Mouse (Mus musculus): ENCODE results near the gene Hnrnph3. TPM values are rescaled to one million over a fixed set of nuclear protein-coding genes. Genes with fewer than 3 reads are reported as not detected.

Gene Hnrnph3
- total RNA-seq, 1 experiment from 2014 or later, result 49.2 TPM

GRCm38 (mm10) chr10:63032956-63033355 lies 8.9 kb upstream of the Hnrnph3 start:
- no peak for DNase-seq

DNA sequence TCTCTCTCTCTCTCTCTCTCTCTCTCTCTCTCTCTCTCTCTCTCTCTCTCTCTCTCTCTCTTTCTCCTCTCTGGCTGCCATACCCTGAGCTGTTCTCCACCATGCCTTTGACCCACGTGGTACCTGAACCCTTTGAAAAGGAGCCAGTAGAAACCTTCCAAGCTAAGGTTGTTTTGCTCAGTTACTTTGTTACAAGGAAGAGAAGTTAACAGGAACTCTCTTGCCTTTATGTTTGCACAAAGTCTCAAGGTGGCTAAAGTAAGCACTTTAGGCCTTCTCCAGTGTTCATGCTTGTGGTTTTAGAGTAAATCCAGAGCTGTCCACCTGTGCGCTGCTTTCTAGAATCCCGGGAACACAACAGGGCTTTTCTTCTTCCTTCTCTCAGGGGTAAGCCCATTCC lies 8.2 kb upstream of the Hnrnph3 start:
- DNase-seq, result no peak

DNA sequence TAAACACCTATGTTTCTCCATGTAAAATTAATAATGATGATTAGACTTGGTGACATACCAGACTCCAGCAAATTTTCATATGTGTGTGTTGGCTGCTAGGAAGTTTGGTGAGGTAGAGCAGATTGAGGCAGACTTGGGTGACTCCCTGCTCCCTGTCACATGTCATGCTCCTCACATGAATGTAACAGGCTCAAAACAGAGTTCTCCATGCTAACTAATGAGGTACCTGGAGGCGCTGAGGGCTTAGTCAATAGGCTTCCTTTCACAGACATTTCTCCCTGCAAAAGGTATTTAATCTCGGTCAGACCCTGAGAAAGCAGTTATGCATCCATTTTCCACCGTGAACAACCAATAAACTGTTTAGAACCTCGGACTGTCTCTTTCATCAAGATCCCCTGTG lies 4.4 kb upstream of the Hnrnph3 start:
- no peak for DNase-seq

- DNase-seq, result peak; percentile 67
Measured at GRCm38 (mm10) chr10:63027376-63028161, 3.6 kb upstream of the Hnrnph3 start.

GRCm38 (mm10) chr10:63026795-63027160 lies 2.8 kb upstream of the Hnrnph3 start:
- DNase-seq, result no peak

- DNase-seq, result no peak
Measured at GRCm38 (mm10) chr10:63026156-63026794, 2.3 kb upstream of the Hnrnph3 start.

DNA sequence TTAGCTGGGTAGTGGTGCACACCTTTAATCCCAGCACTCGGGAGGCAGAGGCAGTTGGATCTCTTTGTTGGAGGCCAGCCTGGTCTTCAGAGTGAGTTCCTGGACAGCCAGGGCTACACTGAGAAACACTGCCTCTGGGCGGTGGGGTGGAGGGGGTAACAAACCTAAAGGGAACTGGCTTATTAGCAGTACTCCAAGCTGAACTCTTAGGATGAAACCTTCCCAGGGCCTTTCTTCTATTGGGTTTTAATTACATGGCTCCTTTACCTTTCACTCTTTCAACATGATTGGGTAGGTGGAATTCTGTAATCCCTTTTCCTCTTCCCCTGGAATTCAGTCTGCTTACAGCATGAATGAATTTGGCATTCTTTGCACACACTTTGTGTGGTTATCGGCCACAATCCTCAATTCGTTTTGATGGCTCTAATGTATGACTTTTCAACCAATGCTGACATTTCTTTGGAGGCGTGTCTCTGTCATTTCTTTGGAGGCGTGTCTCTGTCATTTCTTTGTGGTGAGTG lies 1.5 kb upstream of the Hnrnph3 start:
- no peak for DNase-seq

GRCm38 (mm10) chr10:63025016-63025415 lies 999 bp upstream of the Hnrnph3 start:
- DNase-seq, result no peak

DNA sequence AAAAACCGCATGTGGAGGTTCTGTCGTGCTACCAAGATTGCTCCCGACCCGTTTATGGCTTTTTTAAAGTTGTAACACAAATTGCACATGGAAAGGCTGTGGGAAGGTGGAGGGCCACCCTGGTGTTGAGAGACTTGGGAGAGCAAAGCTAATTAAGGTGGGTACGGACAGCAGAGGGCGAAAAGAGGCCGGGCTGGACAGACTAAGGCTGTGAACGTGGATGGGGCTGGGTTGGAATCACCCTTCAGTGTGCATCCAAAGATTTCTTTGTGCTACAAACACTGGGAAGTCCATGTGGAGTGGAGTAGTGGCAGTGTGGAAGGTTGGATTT lies 528 bp upstream of the Hnrnph3 start:
- DNase-seq, result peak; percentile 80

DNA sequence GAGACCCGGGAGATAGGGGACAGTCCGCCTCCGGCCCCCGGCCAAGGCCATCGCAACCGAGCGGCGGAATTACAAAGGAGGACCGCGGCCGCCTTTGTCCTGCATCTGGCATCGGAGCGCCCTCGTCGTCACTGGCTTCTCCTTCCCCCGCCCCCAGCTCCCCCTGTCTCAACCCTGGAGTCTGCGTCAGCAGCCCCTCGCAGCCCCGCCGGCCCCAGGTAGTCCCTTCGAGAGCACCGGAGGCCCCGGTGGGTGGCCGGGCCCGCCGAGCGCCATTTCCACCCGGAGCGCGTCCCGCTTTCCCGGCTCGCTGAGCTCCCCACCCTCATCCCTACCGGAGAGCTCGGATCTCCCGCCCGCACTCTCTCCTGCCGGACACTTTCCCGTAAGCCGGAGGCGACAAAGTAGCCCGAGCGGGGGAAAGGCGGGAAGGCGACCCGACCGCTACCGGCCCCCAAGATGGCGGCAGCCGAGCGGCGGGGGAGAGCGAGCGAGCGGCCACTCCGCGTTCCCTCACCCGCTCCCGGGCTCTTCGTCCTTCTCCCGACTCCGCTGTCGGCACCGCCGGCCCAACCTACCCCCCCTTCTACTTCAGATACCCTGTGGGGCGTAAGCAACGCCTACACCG lies 782 bp downstream of the Hnrnph3 start:
- peak; percentile 89 for DNase-seq

- DNase-seq, result no peak
Measured at GRCm38 (mm10) chr10:63022541-63023120, 1.4 kb downstream of the Hnrnph3 start.

- no peak for DNase-seq
Measured at GRCm38 (mm10) chr10:63021702-63022101, 2.3 kb downstream of the Hnrnph3 start.

DNA sequence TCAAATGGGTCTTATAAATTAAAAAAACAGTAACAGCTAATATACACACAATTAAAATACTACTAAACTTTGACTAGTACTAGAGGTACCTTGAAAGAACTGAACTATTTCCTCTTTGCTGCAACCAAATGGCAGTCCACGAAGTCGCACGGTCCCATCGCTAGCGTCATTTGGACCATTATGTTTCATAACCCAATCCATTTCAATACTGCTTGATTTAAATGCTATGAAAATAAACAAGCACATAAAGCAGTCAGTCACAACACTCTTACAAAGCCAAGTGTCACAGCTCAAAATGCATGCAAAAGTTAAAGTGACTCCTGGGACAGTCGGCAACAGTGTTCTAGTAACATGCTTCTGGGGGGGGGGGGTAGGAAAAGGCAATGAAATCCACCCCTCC lies 4.7 kb downstream of the Hnrnph3 start:
- DNase-seq, result no peak

- DNase-seq, result no peak
Measured at GRCm38 (mm10) chr10:63014168-63014567, 9.8 kb downstream of the Hnrnph3 start.

DNA sequence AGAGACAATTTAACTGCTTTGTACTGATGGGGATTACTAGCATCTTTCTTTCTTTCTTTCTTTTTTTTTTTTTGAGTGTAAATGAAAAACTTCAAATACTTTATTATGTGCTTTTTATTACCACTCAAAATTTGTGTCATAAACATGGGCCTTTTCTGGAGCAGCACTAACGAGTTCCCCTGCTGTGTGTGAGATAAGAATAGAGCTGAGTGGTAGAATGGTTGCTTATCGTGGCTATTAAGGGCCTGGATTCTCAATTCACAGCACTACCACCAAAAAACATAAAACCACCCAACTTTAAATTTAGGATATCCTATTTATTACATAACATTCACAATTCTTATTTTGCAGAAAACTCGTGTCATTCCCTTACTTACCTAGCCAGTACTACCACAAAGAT lies 10.5 kb downstream of the Hnrnph3 start:
- DNase-seq, result no peak

DNA sequence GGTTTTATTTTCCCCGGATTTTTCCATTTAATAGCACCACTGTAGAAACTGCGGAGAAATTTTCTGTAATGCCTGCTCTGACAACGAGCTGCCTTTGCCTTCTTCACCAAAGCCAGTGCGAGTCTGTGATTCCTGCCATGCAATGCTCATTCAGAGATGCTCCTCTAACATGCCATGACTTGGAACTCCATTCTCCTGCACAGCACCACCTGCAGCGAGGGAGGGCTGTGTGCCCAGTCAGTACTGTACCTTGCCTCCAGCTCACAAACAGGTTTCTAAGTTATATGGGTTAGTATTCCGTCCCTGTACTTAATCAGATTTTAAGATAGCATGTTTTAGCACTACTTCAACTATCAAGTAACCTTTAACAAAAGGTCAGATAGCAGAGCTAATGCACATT lies 12.5 kb downstream of the Hnrnph3 start:
- DNase-seq, result no peak

DNA sequence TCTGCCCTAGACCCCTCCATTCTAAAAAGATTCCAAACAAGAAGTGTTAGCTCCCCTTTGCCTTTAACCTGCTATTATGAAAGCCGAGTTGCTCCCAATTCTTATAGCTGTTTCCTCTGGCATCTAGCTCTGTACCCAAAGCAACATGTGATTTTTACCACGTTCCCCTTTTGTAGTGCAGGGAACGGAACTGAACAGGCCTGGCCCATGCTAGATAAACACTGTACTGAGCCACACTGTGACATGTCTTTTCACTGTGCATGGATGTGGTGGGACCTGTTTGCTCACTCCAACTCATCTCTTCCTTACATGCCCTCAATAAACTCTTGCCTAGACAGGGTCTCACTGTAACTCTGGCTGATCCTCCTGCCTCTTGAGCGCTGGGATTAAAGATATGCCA lies 13.7 kb downstream of the Hnrnph3 start:
- DNase-seq, result no peak

DNA sequence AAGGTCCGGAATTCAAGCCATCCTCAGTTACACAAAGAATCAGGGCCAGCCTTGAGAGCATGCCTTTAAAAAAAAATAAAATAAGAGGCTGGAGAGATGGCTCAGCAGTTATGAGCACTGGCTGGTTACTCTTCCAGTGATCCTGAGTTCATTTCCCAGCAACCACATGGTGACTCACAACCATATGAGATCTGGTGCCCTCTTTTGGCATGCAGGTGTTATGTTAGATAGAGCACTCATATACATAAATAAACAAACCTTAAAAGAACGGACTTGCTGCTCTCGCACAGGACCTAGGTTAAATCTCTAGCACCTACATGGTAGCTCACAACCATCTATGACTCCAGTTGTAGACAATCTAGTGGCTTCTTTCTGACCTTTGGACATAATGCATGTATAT lies 15.8 kb downstream of the Hnrnph3 start:
- DNase-seq, result no peak

- DNase-seq, result no peak
Measured at GRCm38 (mm10) chr10:63004556-63004955, 19.5 kb downstream of the Hnrnph3 start.

GRCm38 (mm10) chr10:63003252-63003651 lies 20.8 kb downstream of the Hnrnph3 start:
- no peak for DNase-seq

DNA sequence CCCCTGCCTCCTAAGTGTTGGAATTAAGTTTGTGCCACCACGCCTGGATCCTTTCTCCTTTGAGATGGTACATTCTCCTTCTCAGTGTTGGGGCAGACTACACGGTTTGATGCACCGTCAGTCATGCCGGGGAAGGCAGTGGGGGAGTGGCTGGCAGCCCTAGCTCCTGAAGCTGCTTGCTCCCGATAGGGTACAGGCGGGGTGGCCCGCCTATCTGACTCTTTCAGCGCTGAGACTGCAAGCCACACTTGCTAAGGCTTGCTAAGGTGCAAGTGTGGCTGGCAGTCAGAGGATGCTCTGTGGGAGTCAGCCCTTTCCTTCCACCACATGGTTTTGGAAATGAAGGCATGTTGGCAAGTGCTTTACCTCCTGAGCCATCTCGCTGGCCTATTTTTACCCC lies 23.4 kb downstream of the Hnrnph3 start:
- no peak for DNase-seq

DNA sequence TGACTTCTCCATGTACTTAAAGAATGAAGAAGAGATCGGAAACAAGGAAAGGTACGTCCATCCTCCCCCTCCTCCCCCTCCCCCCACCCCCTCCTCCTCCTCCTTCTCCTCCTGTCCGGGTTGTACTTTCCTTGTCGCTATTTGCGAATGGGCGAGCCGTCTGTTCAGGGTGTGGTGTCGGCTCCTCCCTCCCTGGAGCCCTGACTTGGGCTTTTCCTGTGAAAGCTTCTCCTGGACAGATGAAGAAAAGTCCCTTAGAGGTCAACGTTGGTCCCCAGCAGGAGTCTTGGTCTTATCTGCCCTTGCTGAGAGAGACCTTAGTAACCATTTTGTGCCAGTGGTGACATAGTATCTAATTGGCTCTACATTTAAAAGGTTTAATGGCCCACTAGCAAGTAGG lies 30.0 kb downstream of the Hnrnph3 start:
- DNase-seq, result no peak

GRCm38 (mm10) chr10:62990636-62991035 lies 33.4 kb downstream of the Hnrnph3 start:
- no peak for DNase-seq
